Mouse (Mus musculus) thymus, adult 2 months (tissue): ENCODE data around the gene Mcat. TPM values are rescaled to one million over a fixed set of nuclear protein-coding genes. Genes with fewer than 3 reads are reported as not detected.

Experiments
- DNase-seq: peaks from one replicate; pipeline ENCODE4 v3.0.0; 2021
- H3K27ac ChIP-seq: fragments of 200-500 bp; 2 replicates; pipeline ENCODE4 v1.5.1; 2012; ENCODE audit warnings: low read length, control low read depth; ENCODE audit not compliant: control insufficient read depth, insufficient read depth
- H3K27me3 ChIP-seq: fragments of 200-500 bp; 2 replicates; pipeline ENCODE4 v1.6.1; 2012; ENCODE audit warnings: mild to moderate bottlenecking, low read length, moderate library complexity, mixed read lengths; ENCODE audit not compliant: control insufficient read depth, insufficient read depth
- H3K36me3 ChIP-seq: fragments of 200-500 bp; 2 replicates; pipeline ENCODE4 v1.6.1; 2012; ENCODE audit warnings: mild to moderate bottlenecking, low read length, moderate library complexity; ENCODE audit not compliant: control insufficient read depth, insufficient read depth
- H3K4me1 ChIP-seq: fragments of 200-500 bp; replicated peaks from 2 replicates; pipeline ENCODE4 v1.6.1; 2012; ENCODE audit warnings: low read length; ENCODE audit not compliant: control insufficient read depth, insufficient read depth
- H3K4me3 ChIP-seq: fragments of 200-500 bp; 2 replicates; pipeline ENCODE4 v1.5.1; 2012; ENCODE audit warnings: mild to moderate bottlenecking, low read length, control low read depth, moderate library complexity; ENCODE audit not compliant: control insufficient read depth, insufficient read depth
- CTCF ChIP-seq: fragments of 200-500 bp; IDR thresholded peaks from 2 replicates; pipeline ENCODE4 v1.5.1; 2012; ENCODE audit warnings: mild to moderate bottlenecking, control low read depth, low read length, moderate library complexity, borderline replicate concordance; ENCODE audit not compliant: control insufficient read depth, poor library complexity, insufficient read depth; ENCODE audit errors: extremely low read depth
- POLR2A ChIP-seq: fragments of 200-500 bp; IDR thresholded peaks from 2 replicates; pipeline ENCODE4 v1.6.1; 2012; ENCODE audit warnings: mild to moderate bottlenecking, low read length, control low read depth, moderate library complexity; ENCODE audit not compliant: control insufficient read depth, poor library complexity, insufficient read depth; ENCODE audit errors: extremely low read depth
- WGBS: fragments of 180-500 bp; shearing (Covaris S2); methylation state at CpG from one replicate; pipeline ENCODE4 v1.1.7; 2018; 5-methylcytosine and 5-hydroxymethylcytosine counted together
- polyA plus RNA-seq: library from polyadenylated mRNA; depleted of rRNA; stranded (reverse); fragments of >200 nt; gene quantifications from 2 replicates; pipeline ENCODE4 v1.2.3, GENCODE M21; 2012

Mcat gene
- polyA plus RNA-seq, 1 experiment = 31.9 TPM

DNA sequence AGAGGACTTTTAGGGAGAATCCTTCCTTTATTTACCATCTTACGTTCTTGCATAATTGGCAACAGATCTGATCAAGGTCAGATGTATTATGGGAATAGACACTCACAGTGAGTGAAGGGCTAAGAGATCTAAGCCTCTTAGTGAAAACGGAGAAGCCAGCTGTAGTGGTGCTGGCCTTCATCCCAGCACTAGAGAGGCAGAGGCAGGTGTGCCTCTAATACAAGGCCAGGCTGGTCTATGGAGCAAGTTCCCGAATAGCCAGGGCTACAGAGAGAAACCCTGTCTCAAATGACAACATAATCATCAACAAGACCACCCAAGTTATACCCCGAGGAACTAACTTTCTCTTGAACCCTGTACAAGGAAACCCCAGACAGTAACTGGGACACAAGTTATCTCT lies 19.3 kb upstream of the Mcat start:
- H3K36me3 ChIP-seq = peaks cover 73% of the 10 kb centered on the region
- TF ChIP-seq POLR2A = no peak
- no peak for TF ChIP-seq CTCF
- H3K27me3 ChIP-seq = no peaks in the 10 kb centered on the region
- no peak overlapping the region for H3K4me3 ChIP-seq
- WGBS = 93% methylated on average over 4 of the region's 4 CpGs
- no peak for DNase-seq
- no peak overlapping the region for H3K27ac ChIP-seq
- 0 out of 2 replicates have a peak, but pooled peaks cover 2% of the 10 kb centered on the region for H3K4me1 ChIP-seq

DNA sequence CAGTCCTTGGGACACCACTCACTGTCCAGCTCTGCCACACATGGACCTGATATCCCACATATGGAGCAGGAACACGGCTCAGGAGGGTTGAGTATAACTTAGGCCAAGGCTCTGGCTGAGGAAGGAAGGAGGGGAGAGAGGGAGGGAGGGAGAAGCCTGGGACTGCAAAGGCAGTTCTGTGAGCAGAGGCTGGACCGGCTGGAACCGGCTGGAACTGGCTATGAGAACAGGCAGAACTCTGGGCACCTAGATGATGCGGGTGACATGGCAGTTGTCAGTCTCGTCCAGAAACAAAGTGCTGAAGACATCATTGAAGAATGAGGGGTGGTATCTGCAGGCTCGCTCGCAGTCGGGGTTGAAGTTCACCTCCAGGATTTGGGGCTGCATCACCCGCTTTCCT lies 13.1 kb upstream of the Mcat start:
- Histone ChIP-seq H3K27me3 (no peaks in the 10 kb centered on the region), H3K27ac (no peak overlapping the region), H3K4me1 (peaks cover 10% of the 10 kb centered on the region), H3K36me3 (peaks cover 79% of the 10 kb centered on the region), H3K4me3 (no peak overlapping the region)
- WGBS = over 99% methylated on average over 9 of the region's 9 CpGs
- TF ChIP-seq POLR2A (no peak), CTCF (no peak)
- no peak for DNase-seq

DNA sequence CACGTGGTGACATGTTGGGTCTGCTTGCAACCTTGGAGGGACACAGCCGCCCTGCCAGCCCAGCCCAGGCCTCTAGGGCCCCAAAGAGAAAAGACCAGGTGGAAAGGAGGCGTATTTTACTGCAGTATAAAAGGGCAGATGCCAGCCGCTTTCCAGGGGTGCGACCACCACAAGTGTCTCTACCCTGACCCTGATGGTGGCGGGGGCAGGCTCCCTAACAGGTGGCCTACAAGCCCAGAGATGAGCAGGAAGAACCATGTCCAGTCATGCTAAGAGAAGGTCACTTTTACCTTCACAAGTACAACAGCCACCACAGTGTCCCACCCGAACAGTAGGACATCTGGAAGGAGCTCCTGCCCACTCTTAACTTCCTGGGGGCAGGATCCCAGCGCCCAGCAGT lies 12.0 kb upstream of the Mcat start:
- H3K36me3 ChIP-seq = peaks cover 75% of the 10 kb centered on the region
- no peak overlapping the region for H3K27ac ChIP-seq
- no peaks in the 10 kb centered on the region for H3K27me3 ChIP-seq
- 95% methylated on average over 8 of the region's 8 CpGs for WGBS
- TF ChIP-seq POLR2A (no peak), CTCF (no peak)
- H3K4me1 ChIP-seq = peaks cover 10% of the 10 kb centered on the region
- no peak for DNase-seq
- no peak overlapping the region for H3K4me3 ChIP-seq

GRCm38 (mm10) chr15:83574731-83575351 lies 11.3 kb upstream of the Mcat start:
- WGBS = 92% methylated on average over 6 of the region's 6 CpGs
- Histone ChIP-seq H3K27ac (no peak overlapping the region), H3K4me1 (peaks cover 10% of the 10 kb centered on the region), H3K27me3 (no peaks in the 10 kb centered on the region), H3K4me3 (no peak overlapping the region), H3K36me3 (peaks cover 68% of the 10 kb centered on the region)
- TF ChIP-seq POLR2A = no peak
- no peak for TF ChIP-seq CTCF
- no peak for DNase-seq

- Histone ChIP-seq H3K27ac (no peak overlapping the region), H3K36me3 (peaks cover 59% of the 10 kb centered on the region), H3K27me3 (no peaks in the 10 kb centered on the region), H3K4me1 (peaks cover 10% of the 10 kb centered on the region), H3K4me3 (no peak overlapping the region)
- no peak for DNase-seq
- TF ChIP-seq POLR2A (no peak), CTCF (no peak)
- 98% methylated on average over 12 of the region's 12 CpGs for WGBS
Observed at GRCm38 (mm10) chr15:83573606-83574005, 10.0 kb upstream of the Mcat start.

DNA sequence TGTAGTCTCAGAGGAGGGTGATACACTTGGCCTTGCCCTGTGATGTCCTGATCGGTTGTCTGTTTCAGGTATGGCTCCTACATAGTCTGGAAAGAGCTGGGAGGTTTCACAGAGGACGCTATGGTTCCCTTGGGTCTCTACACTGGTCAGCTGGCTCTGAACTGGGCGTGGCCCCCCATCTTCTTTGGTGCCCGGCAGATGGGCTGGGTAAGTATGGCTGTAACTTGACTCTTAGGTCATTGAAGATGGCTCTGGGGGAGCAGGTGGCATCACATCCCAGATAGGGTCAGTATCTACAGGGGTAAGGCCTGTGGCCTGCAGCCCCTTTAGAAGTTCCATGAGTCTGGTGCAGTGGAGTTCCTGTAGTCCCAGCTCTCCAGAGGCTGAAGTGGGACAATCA lies 8.5 kb upstream of the Mcat start:
- TF ChIP-seq CTCF = no peak
- no peak for DNase-seq
- Histone ChIP-seq H3K36me3 (peaks cover 48% of the 10 kb centered on the region), H3K4me3 (no peak overlapping the region), H3K4me1 (peaks cover 2% of the 10 kb centered on the region; the same call in 1 of the 2 replicates), H3K27me3 (no peaks in the 10 kb centered on the region), H3K27ac (no peak overlapping the region)
- WGBS = 97% methylated on average over 4 of the region's 4 CpGs

DNA sequence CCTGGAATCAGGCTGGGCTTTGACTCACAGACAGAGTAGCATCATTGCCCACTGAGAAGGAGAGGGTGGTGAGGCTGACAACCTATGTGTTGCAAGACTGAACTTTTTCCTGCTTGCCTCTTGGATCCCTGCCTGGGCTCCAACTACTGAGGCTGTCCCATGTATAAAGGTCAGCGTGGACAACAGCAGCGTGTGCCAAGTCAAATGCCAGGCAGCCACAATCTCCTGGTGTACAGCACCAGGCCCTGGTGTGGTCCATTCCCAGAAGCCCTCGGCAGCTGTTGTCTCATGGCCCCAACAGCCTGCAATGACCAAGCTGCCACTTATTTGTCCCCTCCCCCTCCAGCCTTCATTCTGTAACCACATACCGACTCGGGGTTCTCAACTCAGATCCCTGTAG lies 8.0 kb upstream of the Mcat start:
- Histone ChIP-seq H3K27me3 (no peaks in the 10 kb centered on the region), H3K27ac (no peak overlapping the region), H3K4me1 (no peaks in the 10 kb centered on the region; the same call in 1 of the 2 replicates), H3K36me3 (peaks cover 43% of the 10 kb centered on the region), H3K4me3 (no peak overlapping the region)
- TF ChIP-seq CTCF = no peak
- no peak for TF ChIP-seq POLR2A
- WGBS = 93% methylated on average over 5 of the region's 5 CpGs
- no peak for DNase-seq
